Mouse (Mus musculus) layer of hippocampus, postnatal 25 days (tissue): ENCODE measurements around the gene Lrrc49. TPM values are rescaled to one million over a fixed set of nuclear protein-coding genes. Genes with fewer than 3 reads are reported as not detected.

Experiments used
- DNase-seq, 2 experiments: peaks; one replicate each; pipeline ENCODE4 v3.0.0; 2022; ENCODE audit warnings: mixed read lengths in 2 of 2, low spot score in 1 of 2; ENCODE audit errors: extremely low spot score in 1 of 2
- total RNA-seq, 2 experiments: library from RNA; stranded (reverse); gene quantifications; 2 replicates each; pipeline ENCODE4 v1.2.3; 2021

Gene Lrrc49
- total RNA-seq, 2 experiments from 2014 or later = 57.2 to 60.3 TPM

DNA sequence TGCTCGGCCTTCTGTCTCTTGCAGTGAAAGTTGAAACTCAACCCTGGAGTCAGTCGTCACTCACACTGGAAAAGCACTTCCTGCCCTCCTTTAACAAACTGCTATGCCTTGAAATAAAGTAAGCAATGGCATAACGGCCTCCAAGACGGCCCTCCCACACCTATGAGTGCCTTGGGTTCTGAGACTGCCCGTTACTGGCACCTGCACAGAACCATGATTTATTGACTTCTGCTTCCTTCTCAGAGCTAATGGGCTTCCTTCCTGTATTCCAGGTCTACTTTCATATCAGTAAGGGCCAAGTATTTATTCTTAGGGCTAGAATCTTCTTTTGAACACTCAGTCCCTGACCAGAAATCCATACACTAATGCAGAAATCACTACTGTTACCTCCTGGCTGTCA, 9.0 kb downstream of the Lrrc49 start:
- DNase-seq = no peak

DNA sequence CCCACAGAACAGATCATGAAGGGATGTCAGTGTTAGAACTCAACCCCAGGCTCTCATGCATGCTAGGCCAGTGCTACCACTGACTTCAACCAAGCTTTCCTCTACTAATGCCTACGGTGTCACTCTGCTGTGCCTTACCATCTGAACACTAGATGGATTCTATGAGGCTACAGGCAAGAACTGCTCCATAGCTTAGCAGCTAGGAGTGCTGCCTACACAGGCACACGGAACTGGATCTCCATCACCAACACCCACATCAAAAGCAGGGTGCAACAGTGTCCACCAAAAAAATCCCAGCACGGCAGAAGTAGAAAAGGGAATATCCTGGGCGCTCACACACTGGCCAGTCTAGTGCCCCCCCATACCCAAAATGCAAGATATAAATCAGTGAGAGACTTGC, 11.5 kb downstream of the Lrrc49 start:
- DNase-seq = no peak

DNA sequence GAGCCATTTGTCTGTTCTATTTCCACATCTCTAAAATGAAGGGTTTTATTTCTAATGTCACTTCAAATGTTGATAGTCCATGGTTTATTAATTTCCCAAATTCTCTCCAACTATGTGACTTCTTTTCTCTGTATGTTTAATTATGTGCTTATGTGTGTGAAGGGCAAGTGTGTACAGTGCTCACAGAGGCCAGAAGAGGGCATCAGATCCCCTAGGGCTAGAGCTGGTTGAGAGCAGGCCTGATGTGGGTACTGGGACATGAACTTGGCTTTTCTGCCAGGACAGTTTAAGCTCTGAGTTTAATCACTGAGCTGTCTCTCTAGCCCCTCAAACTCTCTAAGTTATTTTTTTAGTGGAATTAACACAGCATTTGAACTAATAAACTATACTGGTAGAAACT, 13.2 kb downstream of the Lrrc49 start:
- no peak for DNase-seq

DNA sequence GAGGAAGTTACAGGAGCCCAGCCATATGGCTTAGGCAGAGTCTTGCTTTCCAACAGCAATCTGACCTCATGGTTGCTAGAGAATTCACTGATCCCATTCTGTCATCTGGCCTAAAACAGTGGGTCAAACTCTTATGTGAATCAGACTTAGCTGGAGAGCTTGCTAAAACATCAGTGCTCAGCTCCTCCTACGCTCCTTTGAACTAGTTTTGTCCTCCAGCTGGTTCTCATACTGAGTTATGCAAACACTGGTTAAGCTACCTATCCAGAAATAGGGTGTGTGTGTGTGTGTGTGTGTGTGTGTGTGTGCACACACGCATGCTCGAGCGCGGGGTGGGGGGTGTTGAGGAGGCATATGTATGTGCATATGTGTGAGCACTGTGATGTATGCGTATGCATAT, 15.4 kb downstream of the Lrrc49 start:
- DNase-seq = no peak

DNA sequence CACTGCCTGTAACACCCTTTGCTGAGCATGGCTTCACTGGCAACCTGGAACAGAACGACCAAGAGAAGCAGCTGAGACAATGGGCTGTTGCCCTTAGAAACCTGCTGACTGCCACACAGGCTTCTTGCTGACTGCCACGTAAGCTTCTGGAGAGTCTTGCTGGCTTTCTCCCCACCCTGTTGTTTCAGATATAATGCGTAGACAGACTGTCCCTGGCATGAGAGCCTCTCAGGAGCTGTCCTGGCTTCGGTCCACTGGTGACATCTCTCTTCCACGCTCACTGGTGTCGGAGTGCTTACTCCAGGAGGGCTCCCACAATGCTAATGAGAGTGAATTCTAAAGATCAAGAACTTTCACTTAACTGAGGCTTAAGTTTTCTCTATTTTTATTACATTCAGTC, 19.1 kb downstream of the Lrrc49 start:
- no peak for DNase-seq

DNA sequence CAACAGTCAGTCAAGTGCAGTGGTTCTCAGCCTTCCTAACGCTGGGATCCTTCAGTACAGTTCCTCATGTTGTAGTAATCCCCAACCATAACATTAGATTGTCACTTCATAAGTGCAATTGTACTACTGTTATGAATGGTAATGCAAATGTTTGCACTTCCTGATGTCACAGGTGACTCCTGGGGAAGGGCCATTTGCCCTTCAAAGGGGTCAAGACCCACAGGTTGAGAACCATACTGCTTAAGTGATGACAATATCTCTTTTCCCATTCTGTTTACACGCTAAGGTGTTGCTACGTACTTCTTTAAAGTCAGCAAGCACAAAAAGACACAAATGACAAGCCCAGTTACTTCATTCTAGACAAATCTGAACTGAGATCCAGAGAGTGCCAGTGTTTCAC, 22.4 kb downstream of the Lrrc49 start:
- DNase-seq = no peak

DNA sequence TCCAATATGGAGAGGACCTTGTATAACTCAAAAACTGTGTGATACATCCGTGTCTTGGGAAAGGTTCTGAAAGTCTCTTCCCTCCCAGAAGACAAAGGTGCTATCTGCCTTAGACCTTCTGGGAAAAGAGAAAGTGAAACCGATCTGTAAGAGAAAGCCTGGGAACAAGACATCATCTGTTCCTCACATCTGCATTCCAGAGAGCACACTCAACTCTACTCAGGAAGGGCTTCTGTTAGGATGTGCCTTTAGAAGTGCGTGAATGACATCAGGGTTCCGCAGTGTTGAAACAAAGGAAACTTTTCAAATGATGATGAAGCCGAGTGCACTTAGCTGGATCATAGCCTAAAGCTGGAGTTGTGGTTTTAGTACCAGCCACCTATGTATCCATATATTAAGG, 23.1 kb downstream of the Lrrc49 start:
- no peak for DNase-seq

DNA sequence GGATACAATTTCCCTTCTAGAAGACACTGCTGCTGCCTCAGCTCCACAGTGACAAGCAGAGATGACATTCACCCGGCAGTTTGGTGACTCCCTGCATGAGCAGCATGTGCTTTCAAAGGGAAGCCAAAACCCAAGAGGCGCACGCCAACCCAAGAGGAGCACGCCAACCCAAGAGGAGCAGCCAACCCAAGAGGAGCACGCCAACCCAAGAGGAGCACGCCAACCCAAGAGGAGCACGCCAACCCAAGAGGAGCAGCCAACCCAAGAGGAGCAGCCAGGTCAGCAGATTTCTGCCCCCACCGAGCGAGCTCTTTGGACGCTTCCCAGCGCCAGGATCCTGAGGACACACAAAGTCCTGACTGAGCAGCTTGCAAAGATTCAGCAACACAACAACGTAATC, 23.6 kb downstream of the Lrrc49 start:
- DNase-seq = peak; percentile 36 to 37

DNA sequence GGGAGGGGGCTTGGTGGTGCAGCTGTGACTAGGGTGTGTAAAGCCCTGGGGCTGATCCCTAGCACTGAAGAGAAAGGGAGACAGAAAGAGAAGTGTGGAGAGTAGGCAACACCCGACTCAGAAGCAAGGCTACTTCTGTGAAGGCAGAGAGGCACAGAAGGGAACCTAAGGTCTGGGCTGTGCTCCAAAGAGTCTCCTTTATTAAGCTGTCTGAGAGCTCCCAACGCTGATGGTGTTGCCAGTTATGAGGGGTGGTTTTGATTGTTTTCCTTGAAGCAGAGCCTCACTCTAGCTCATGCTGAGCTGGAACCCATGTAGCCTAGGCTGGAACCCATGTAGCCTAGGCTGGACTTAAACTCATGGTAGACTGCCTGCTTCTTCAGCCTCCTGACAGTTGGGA, 25.0 kb downstream of the Lrrc49 start:
- no peak for DNase-seq

DNA sequence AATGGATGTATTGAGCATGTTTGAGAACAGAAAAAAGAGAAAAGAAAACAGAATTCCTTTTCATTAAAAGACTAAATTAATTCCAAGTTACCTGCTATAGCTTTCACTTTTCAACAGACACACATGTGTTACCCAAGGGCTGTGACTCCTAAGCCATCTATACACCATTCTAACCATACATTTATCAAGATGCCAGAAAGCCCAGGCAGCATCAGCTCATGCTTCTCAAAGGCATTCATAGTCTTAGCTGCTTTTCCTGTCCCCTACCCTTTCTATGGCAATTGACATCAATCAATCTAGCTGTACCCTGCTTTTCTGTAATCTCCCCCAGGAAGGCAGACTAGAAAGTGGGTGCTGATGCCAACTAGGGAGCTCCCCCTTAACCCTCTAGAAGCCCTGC, 34.4 kb downstream of the Lrrc49 start:
- DNase-seq = no peak

DNA sequence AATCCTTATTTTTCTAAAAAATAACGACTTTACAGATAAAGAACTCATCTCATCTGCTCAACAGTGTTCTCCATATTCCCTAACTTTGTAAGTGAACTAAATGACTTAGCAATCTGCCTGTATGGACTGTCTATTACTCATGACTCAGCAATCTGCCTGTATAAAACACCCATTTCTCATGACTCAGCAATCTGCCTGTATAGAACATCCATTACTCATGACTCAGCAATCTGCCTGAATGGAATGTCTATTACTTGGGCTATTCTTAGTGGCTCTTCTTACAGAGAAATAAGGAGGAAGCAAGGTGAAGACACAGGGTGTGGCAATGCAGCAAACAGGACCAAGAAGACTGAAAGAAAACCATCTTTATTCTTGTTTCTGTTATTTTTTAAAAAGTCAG, 34.8 kb downstream of the Lrrc49 start:
- no peak for DNase-seq

DNA sequence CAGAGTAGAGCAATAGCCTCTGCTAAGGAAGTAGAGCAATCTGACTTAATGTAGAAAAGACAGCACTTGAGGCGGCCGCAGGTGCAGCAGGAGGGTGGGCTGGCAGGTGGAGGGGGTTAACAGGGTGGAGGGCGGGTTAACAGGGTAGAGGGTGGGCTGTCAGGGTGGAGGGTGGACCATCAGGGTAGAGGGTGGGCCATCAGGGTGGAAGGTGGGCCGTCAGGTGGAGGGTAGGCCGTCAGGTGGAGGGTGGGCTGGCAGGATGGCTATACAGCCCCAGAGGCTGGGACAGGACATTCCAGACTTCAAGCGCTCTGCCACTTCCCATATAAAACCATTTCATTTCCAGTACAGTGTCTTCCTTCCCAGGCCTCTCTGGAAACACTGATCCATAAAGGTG, 37.7 kb downstream of the Lrrc49 start:
- no peak for DNase-seq

DNA sequence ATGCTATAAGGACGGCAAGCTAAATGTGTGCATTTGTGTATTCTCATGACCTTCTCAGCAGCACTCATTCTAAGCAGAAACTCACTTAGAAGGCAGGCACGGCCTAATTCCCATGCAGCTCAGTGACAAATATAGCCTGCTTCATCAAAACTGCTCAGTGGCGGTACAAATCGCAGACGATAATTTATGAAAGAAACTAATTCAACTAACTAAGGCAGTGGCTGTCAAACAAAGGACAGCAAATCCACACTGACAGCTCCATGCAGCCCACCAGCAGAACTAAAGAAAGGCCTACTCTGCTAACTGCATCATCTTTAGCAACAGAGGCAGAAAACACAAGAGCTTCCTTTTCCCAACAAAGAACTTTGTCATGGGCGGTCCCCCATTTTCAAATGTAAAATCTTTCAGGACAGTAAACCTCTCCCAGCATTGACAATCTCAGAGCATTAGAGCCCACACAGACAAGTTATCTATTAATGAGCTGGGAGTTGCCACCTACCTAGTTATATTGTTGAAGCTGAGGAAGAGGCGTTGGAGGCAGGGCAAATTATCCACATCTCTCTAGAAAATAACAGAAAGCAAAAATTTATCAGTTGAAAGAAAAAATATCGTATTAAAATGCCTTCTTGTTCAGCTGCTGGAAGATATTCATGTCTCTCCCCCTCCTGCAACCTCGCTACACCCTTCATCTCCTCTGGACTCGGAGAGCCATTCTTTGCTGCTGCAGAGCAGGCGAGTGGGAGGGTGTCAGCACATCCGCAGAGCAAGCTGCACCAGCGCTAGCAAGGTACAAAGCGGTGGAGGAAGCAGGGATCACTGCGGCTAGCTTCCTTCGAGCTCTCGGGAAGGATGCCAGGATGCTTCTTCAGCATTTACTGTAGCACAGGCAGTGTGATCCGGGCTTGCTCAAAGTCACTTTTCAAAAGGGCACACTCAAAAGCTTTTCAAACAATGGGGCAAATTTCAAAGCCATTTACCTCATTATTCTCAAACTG, 38.7 kb downstream of the Lrrc49 start:
- DNase-seq = peak; percentile 19 to 31

DNA sequence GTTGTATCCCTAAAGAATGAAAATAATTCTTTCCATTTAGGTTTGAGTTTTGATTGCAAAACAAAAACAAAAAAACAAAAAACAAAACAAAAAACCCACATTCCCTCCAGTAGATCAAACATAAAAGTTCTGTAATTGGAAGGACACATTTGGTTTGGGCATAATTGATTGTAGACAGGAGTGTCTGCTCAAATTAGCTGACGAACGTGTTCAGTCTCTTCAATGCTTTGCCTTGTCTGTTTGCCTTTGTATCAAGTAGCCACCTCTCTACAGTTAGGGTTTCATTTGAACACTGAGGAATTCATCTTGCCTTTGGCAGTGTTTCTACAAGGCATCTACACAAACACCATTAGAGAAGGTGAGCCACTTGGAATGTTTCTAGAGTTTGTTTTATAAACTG, 54.4 kb downstream of the Lrrc49 start:
- DNase-seq = no peak

DNA sequence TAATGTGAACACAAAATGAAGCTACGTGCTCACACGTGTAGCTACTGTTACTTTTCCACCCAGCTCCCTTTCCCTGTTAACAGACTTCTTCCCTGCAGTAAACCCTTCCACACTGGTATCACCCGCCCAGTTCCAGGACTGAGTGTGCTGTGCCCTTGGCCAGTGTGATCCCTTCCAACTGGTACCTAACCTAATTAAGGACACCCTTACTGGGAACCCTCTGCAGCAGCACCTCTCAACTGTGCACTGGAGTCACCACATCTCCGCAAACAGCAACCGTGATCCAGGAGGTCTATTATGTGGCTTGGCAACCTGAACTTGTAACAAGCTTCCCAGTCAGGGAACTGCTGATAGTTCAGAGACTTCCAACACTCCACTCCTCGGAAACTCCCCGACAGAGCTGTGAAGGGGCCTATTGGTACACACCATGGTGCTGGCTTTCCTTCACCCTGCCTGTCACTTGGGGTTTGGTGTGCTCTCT, 61.6 kb downstream of the Lrrc49 start:
- no peak for DNase-seq

DNA sequence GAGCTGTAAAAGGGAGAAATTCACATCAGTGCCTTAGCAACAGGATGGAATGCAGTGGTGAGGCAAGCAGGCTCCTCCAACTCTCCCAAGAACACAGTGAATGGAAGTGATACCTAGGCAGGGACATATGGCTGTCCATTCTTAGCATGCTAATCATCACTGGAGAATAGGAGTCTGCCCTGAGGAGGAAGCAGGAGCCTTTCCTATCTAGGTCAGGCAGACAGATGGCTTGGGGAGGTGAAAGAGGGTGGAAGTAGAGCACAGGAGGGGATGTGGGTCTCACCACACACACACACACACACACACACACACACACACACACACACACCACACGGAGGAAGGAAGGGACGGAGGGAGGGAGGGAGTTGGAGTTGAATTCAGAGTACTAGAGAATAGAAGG, 62.1 kb downstream of the Lrrc49 start:
- DNase-seq = no peak

DNA sequence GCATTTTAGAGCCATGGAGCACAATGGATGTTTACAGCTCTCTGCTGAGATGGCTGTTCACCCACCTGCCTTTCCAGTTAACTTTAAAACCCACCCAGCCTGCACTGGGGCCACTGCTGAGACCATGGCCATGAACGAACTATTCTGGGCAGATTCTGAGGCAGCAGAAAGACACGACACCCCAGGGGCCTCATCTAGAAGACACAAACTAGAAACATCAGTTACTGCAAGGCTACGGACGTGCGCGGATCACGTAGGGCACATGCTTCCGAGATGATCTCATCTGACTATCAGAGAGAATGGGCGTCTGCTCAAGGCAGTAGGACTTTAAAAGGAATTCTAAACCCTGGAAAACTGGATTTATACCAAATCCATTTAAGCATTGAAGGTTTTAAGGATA, 71.0 kb downstream of the Lrrc49 start:
- no peak for DNase-seq

DNA sequence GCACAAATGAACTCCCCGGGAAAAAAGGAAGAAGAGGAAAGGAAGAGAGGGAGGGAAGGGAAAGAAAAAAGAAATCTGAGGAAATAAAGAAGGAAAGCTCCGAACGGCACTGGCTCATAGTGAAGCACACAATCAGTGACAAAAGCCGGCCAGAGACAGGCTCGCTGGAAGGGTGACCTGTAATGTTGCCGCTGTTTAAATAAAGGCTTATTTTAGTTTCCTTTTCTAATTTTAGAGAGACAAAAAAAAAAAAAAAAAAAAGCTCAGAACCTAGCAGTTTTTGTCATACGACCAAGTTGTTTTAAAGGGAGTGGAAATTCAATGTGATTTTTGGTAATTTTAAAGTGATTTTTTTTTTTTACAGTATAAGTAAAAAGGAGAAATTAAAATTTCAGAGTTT, 71.6 kb downstream of the Lrrc49 start:
- no peak for DNase-seq

DNA sequence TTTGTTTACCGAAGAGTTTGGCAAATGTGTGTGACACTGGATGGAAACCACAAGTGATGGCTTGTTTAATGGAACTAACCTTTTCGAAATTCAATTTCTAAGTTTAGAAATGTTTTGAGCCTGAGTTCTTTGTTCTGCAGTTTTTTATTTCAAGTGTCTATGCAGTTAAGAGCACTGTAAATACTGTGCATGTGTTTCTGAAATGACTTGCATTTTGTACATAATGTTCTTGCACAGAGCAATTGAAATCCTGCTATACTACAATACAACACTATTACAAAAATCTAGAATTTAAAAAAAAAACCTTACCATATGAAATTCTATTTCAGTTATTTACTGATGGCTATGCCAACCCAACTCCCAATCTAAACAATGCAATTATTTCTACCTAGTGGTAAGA, 75.7 kb downstream of the Lrrc49 start:
- no peak for DNase-seq

DNA sequence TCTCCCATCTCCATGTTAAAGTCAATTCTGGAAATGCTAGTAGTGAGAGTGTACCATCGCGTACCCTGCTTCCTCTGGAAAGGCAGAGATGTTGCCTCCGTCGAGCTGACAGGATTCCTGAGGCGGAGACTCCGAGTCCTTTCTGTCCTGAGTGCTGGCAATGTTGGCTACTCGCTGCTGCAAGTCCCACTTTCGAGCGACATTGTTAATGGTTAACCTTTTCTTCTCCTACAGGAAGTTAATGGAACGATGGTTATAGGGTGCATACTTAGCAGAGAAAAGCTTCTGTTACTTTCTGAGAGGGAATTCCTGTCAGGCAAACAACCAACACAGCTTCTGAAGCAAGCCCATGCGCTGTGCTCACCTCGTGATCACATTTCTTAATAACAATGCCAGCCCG, 77.8 kb downstream of the Lrrc49 start:
- DNase-seq = no peak

DNA sequence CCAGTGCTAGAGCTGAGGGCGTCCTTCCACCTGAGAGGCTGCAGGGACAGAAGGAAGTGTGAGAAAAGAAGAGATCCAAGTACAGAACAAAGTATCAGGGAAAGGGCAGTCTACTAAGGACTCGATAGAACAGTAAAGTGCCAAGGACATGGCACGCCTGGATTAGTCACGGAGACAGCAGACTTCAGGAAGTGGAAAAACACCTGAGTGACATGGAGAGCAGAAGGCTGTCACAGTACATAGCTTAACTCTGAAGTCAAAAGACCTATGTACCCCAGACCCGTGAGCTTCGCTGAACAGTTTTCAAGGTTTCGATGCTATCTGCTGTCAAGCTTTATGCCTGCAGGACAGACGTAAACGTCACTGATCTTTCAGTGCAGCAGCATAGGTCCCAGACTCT, 79.1 kb downstream of the Lrrc49 start:
- no peak for DNase-seq

DNA sequence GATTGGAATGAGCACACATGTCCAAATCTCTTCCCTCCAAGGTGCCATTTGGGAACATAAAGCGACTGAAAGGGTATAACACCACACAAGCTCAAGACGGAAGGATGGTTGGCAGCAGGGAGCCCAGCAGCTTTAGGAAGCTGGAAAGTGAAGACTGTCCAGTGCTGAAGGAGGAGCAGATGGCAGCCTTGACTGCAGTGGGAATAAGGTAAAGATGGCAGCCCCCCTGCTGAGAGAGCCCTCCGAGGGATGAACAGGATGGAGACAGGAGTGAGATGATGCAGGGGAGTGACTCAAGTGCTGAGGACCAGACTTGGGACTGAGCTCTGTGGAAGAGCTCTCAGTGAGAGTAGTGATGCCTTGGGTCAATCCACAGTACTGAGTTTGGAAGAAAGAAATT, 79.9 kb downstream of the Lrrc49 start:
- no peak for DNase-seq
